In genomic region chr2:49869044-49869443, GRCm38 (mm10) we compare ENCODE assay signal across 14 mouse cellular contexts.
A peak's percentile ranks its signal among the peaks of the same experiment; 100 is the strongest.
DNase-seq lines count a peak whose midpoint lies in the region; ATAC-seq lines count a peak whose summit lies in the region.
"Had no signal": no experiment of that assay in that cellular context is flagged by ENCODE, and none has a peak within 500 bp of the region (broad histone marks: within the 10 kb centered on the region; RNA-seq: fewer than 3 reads in every experiment).

No protein-coding gene starts in this region.

- H3K4me2 ChIP-seq in forebrain, embryonic 15.5 days (replicated peaks), result no peak overlapping the region

- DNase-seq in heart, adult 11 months, result peak; percentile 42
- no peak for DNase-seq in heart, adult 8-10 months (ENCODE audit: low spot score)
- peak; percentile 40 for DNase-seq in Muller cell, postnatal 12 days (ENCODE audit: inconsistent ontology term)
- DNase-seq in layer of hippocampus, postnatal 14 days (ENCODE audit: low spot score in 2 of 2), result peak; percentile 34 to 81
- no peak for DNase-seq in lung, postnatal 4 days
- no peak for DNase-seq in spleen, adult 12 weeks (ENCODE audit: low spot score)
- DNase-seq in c-Kit-positive CD71-positive TER-119-positive erythroid progenitor cells, embryonic 14.5 days (ENCODE audit: low spot score), result no peak
- DNase-seq: adrenal gland, postnatal 14 days; cerebellum, postnatal 36 days; heart, adult 18-20 months; kidney, postnatal 10 days had no signal

- H3K9ac ChIP-seq in forebrain, embryonic 15.5 days (replicated peaks), result no peak overlapping the region

- H3K9me3 ChIP-seq in forebrain, embryonic 15.5 days, result no peaks in the 10 kb centered on the region
- H3K9me3 ChIP-seq: hindbrain, embryonic 10.5 days had no signal

- ATAC-seq in forebrain, embryonic 15.5 days (replicated peaks), result peak; percentile 77; the same call in 1 of the 2 replicates
- ATAC-seq: lung, postnatal 0 days had no signal

- WGBS in forebrain, embryonic 15.5 days, result 21% methylated on average over 7 of the region's 7 CpGs

- H3K36me3 ChIP-seq in forebrain, embryonic 15.5 days, result no peaks in the 10 kb centered on the region
- H3K36me3 ChIP-seq: hindbrain, embryonic 10.5 days had no signal

- H3K4me3 ChIP-seq in forebrain, embryonic 15.5 days, result no peak overlapping the region
- H3K4me3 ChIP-seq: hindbrain, embryonic 10.5 days had no signal

- H3K27ac ChIP-seq in forebrain, embryonic 15.5 days (replicated peaks), result peak overlapping the region; percentile 67
- H3K27ac ChIP-seq: hindbrain, embryonic 10.5 days had no signal

- H3K4me1 ChIP-seq in forebrain, embryonic 15.5 days, result peaks cover 20% of the 10 kb centered on the region
- H3K4me1 ChIP-seq: hindbrain, embryonic 10.5 days had no signal

- no peaks in the 10 kb centered on the region for H3K27me3 ChIP-seq in forebrain, embryonic 15.5 days

Comparison
In these comparisons a context has a peak if more than half of its experiments do, and no peak if none do; other contexts are left out.
1. DNase-seq: peak in heart, adult 11 months (single experiment), Muller cell, postnatal 12 days (single experiment) and layer of hippocampus, postnatal 14 days (2 of 2); none in heart, adult 8-10 months (single experiment), lung, postnatal 4 days (0 of 2), spleen, adult 12 weeks (single experiment) and c-Kit-positive CD71-positive TER-119-positive erythroid progenitor cells, embryonic 14.5 days (single experiment).